ENCODE assay signal across 26 mouse cellular contexts in the genomic region with DNA sequence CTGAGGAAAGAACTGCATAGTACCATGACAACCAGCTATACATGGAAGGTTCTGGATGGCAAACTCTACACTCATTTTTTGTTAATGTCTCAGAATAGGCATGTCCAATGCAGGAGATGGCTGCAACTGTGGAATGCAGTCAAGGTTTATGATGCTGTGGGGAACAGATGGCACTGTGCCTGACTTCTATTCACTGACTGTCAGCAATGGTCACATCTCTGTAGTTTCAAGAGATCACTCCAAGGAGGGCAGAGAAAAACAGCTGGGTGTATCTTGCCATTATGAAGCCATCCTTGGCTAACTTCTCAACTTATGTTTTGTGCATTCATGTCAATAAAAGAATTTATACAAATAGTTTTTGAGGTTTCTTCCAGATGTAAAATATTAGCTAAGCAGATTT.
"Had no signal": no experiment of that assay in that cellular context is flagged by ENCODE, and none has a peak within 500 bp of the region (broad histone marks: within the 10 kb centered on the region; RNA-seq: fewer than 3 reads in every experiment).

No protein-coding gene starts in this region.

- H3K9ac ChIP-seq: embryonic facial prominence, embryonic 12.5 days; embryonic facial prominence, embryonic 13.5 days; forebrain, embryonic 12.5 days; forebrain, embryonic 13.5 days; forebrain, embryonic 15.5 days; forebrain, postnatal 0 days had no signal

- H3K27me3 ChIP-seq: embryonic facial prominence, embryonic 12.5 days; embryonic facial prominence, embryonic 13.5 days; forebrain, embryonic 12.5 days; forebrain, embryonic 13.5 days; forebrain, embryonic 15.5 days had no signal

- H3K9me3 ChIP-seq: embryonic facial prominence, embryonic 12.5 days; embryonic facial prominence, embryonic 13.5 days; forebrain, embryonic 10.5 days; forebrain, embryonic 12.5 days; forebrain, embryonic 13.5 days; forebrain, embryonic 15.5 days had no signal

- DNase-seq: cerebellum, adult 2 months; cerebellum, adult 8-10 months; cerebellum, adult 9-10 months; cerebellum, adult 9-11 months; cerebellum, postnatal 14 days; cerebellum, postnatal 25 days; cerebellum, postnatal 36 days; embryo, embryonic 11 days; forebrain, postnatal 0 days; gastrocnemius, adult 2 months; gastrocnemius, postnatal 10 days; gastrocnemius, postnatal 14 days; gastrocnemius, postnatal 25 days; gastrocnemius, postnatal 36 days; heart, adult 11 months; heart, adult 18-20 months; heart, adult 2 months had no signal

- H3K4me2 ChIP-seq: embryonic facial prominence, embryonic 12.5 days; embryonic facial prominence, embryonic 13.5 days; forebrain, embryonic 12.5 days; forebrain, embryonic 13.5 days; forebrain, embryonic 15.5 days had no signal

- H3K4me3 ChIP-seq: embryonic facial prominence, embryonic 12.5 days; embryonic facial prominence, embryonic 13.5 days; erythroblast, embryonic 14.5 days; forebrain, embryonic 10.5 days; forebrain, embryonic 12.5 days; forebrain, embryonic 13.5 days; forebrain, embryonic 15.5 days; gastrocnemius, adult 2 months; heart, adult 2 months had no signal

- H3K36me3 ChIP-seq: embryonic facial prominence, embryonic 12.5 days; embryonic facial prominence, embryonic 13.5 days; forebrain, embryonic 10.5 days; forebrain, embryonic 12.5 days; forebrain, embryonic 15.5 days had no signal

- H3K4me1 ChIP-seq: embryonic facial prominence, embryonic 12.5 days; embryonic facial prominence, embryonic 13.5 days; forebrain, embryonic 10.5 days; forebrain, embryonic 12.5 days; forebrain, embryonic 13.5 days; forebrain, embryonic 15.5 days had no signal

- ATAC-seq: forebrain, embryonic 13.5 days; forebrain, embryonic 14.5 days; forebrain, embryonic 15.5 days; forebrain, embryonic 16.5 days; forebrain, postnatal 0 days had no signal

- H3K27ac ChIP-seq: embryonic facial prominence, embryonic 12.5 days; embryonic facial prominence, embryonic 13.5 days; forebrain, embryonic 10.5 days; forebrain, embryonic 12.5 days; forebrain, embryonic 13.5 days; forebrain, embryonic 15.5 days; gastrocnemius, adult 2 months; heart, adult 2 months had no signal
